Mouse (Mus musculus) testis, adult 2 months (tissue): ENCODE measurements around the gene Zbtb39.

Experiments used
- CTCF ChIP-seq: fragments of 200-500 bp; IDR thresholded peaks from 2 replicates; pipeline ENCODE4 v1.5.1; 2012; ENCODE audit warnings: low read depth, mild to moderate bottlenecking, inconsistent platforms, low read length, moderate library complexity; ENCODE audit not compliant: control insufficient read depth, insufficient read depth, insufficient replicate concordance
- POLR2A ChIP-seq: fragments of 200-500 bp; IDR thresholded peaks from 2 replicates; pipeline ENCODE4 v1.6.1; 2012; ENCODE audit warnings: low read depth, mild to moderate bottlenecking, inconsistent platforms, low read length, moderate library complexity; ENCODE audit not compliant: control insufficient read depth

DNA sequence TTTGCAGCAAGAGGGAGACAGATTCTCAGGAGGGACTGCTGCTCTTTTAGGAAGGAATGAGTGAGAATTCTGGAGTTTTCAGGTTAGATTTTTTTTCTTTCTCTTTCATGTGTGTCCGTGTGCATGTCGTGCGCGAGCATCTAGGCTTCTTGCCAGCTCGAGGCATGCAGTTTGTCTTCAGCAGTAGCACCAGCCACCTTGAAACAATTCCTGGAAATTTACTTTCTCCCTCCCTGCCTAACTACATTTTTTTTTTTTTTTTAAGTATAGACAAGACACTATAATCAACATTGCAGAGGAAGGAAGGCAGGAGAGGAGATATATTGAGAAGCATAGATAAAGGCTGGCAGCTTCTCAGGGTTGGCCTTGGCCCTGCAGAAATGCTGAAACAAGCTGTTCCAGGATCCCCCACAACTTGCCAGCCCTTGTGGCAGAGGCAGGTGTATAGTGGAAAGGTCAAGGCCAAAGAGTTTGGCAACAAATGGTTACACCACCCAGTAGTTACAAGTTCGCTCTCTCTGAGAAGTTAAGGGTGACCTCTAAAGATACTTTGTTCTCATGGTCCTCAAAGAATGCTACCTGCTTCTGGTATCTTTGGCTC is 15.3 kb downstream of the Zbtb39 start:
- TF ChIP-seq CTCF (no peak), POLR2A (no peak)
